Mouse (Mus musculus) right cerebral cortex, adult 18-20 months (tissue): ENCODE results near the gene Fbln5.

Experiments
- DNase-seq: peaks from one replicate; pipeline ENCODE4 v3.0.0; 2022; ENCODE audit warnings: mixed read lengths

The Fbln5 gene

DNA sequence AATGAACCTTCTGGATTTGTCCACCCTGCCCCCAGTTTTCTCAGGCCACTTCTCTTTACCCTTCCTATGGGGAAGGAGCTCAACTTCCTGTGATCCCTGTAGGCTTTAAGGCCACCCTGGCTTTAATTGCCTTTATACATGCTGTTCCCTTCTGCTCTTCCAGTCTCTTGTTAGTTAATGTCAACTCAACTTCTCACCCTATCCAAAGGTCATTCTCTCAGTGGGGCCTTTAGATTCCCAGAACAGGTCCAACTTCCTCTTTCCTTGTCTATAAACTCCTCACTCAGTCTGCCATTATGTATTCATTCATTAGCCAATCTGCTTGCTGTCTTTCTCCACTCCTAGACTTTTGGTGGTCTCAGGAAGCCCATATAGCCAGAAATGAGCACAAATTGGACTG, 60.2 kb downstream of the Fbln5 start:
- DNase-seq: no peak

DNA sequence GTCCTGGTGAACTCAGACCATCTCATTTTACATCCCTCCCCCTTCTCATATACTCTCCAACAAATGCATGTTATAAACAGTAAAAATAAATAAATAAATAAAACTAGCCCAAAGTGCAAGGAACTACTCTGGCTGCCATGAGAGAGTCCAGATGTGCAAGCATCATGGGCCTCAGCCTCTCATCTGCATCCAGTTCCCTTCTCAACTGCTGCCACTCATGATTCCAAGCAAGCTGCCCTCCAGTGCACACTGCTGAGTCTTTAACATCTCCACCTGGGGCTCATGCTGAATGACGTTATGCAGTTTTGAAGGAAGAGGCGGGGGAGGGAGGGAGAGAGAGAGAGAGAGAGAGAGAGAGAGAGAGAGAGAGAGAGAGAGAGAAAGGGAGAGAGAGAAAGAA, 76.5 kb downstream of the Fbln5 start:
- DNase-seq: no peak

GRCm38 (mm10) chr12:101740486-101740885, 78.4 kb downstream of the Fbln5 start:
- DNase-seq: no peak

GRCm38 (mm10) chr12:101740045-101740444, 78.8 kb downstream of the Fbln5 start:
- no peak for DNase-seq

GRCm38 (mm10) chr12:101718755-101719150, 100.1 kb downstream of the Fbln5 start:
- DNase-seq: no peak

GRCm38 (mm10) chr12:101718054-101718754, 100.7 kb downstream of the Fbln5 start, which contains the start of gene Tc2n:
Gene Tc2n (minus strand): TSS chr12:101718523.
- DNase-seq: peak; percentile 10

DNA sequence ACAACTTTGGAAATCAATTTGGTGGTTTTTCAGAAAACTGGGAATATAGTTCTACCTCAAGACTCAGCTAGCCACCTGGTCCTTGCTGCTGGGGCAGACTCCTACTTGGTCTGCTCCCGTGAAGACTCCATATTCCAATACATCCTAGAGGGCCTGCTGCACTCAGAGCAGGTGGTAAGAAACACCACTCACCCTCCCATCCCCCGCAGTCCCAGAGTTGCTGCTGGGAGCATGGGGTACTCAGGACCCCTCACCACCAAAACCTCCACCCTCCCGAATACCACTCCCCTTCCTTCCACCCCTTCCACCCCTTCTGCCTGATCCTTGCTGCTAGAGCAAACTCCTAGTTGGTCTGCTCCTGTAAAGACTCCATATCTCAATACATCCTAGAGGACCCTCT, 119.7 kb downstream of the Fbln5 start:
- no peak for DNase-seq
